Mouse (Mus musculus) limb, embryonic 11.5 days (tissue): Measurements from ENCODE around the gene Pcdh15. TPM values are rescaled to one million over a fixed set of nuclear protein-coding genes. Genes with fewer than 3 reads are reported as not detected.
A peak's percentile ranks its signal among the peaks of the same experiment; 100 is the strongest.

Experiments used
- ATAC-seq: fragments of 200-750 bp; cut with Nextera tagmentation; 2 replicates; pipeline ENCODE4 v1.8.0; 2017; ENCODE audit warnings: low read depth; ENCODE audit not compliant: insufficient number of reproducible peaks, low FRiP score, low TSS enrichment
- DNase-seq: peaks from one replicate; pipeline ENCODE4 v3.0.0-alpha.2; 2015; ENCODE audit warnings: low spot score
- H3K27ac ChIP-seq: fragments of 300-500 bp; sonication (generic); replicated peaks from 2 replicates; pipeline ENCODE4 v1.5.1; 2014; ENCODE audit warnings: low read depth, mild to moderate bottlenecking, low read length
- H3K27me3 ChIP-seq: fragments of 300-500 bp; sonication (generic); 2 replicates; pipeline ENCODE4 v1.6.1; 2014; ENCODE audit warnings: mild to moderate bottlenecking, low read length, mixed read lengths; ENCODE audit not compliant: control insufficient read depth, insufficient read depth
- H3K36me3 ChIP-seq: fragments of 300-500 bp; sonication (generic); 2 replicates; pipeline ENCODE4 v1.6.1; 2014; ENCODE audit warnings: mild to moderate bottlenecking, low read length, moderate library complexity, mixed read lengths; ENCODE audit not compliant: control insufficient read depth, insufficient read depth
- H3K4me1 ChIP-seq: fragments of 300-500 bp; sonication (generic); 2 replicates; pipeline ENCODE4 v1.6.1; 2014; ENCODE audit warnings: low read length, mixed read lengths; ENCODE audit not compliant: control insufficient read depth, insufficient read depth
- H3K4me2 ChIP-seq: fragments of 300-500 bp; sonication (generic); 2 replicates; pipeline ENCODE4 v1.6.1; 2014; ENCODE audit warnings: low read depth, mild to moderate bottlenecking, moderate library complexity; ENCODE audit not compliant: severe bottlenecking
- H3K4me3 ChIP-seq: fragments of 300-500 bp; sonication (generic); 2 replicates; pipeline ENCODE4 v1.5.1; 2014; ENCODE audit warnings: low read depth, low read length
- H3K9ac ChIP-seq: fragments of 300-500 bp; sonication (generic); 2 replicates; pipeline ENCODE4 v1.6.1; 2014; ENCODE audit warnings: mild to moderate bottlenecking, low read length
- H3K9me3 ChIP-seq: fragments of 300-500 bp; sonication (generic); 2 replicates; pipeline ENCODE4 v1.6.1; 2016; ENCODE audit warnings: low read length; ENCODE audit not compliant: control insufficient read depth
- whole genome bisulfite sequencing: fragments of 180-500 bp; shearing (Covaris S2); extraction: QIAGEN DNeasy Blood & Tissue Kit; methylation state at CpG from one replicate; pipeline ENCODE4 v1.1.7; 2014; 5-methylcytosine and 5-hydroxymethylcytosine counted together
- polyA plus RNA-seq: library from polyadenylated mRNA; unstranded; fragments of >200 nt; fragmentation: Nextera tagmentation; extraction: Ambion mirVana; gene quantifications from 2 replicates; pipeline ENCODE4 v1.2.1, GENCODE M21; 2014

Pcdh15 gene
- polyA plus RNA-seq, 1 experiment from 2014 or later, result 0.81 TPM

DNA sequence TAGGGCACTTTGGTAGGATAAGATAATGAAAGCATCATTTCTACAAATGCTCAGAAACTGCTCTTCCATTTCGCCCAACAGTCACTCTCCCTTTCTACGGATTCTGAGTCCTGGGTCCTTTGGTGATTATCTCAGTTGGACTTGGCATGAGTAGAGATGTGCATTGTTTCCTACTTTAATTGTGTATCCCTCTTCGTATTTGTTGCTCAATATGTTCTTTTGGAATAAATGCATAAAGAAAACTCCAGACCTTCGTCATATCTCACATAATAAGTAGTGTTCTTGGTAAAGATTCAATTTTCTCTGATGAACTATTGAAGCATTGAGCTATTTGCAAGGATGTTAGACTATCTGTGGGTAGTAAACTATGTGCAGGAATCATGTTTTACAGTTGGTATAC, 854.2 kb downstream of the Pcdh15 start:
- ATAC-seq (no peak), DNase-seq (no peak)
- no peaks in the 10 kb centered on the region for H3K27me3 ChIP-seq
- 81% methylated on average over 4 of the region's 4 CpGs for WGBS
- no peaks in the 10 kb centered on the region for H3K9me3 ChIP-seq
- no peak overlapping the region for H3K27ac ChIP-seq
- no peaks in the 10 kb centered on the region for H3K36me3 ChIP-seq
- H3K9ac ChIP-seq, result no peak overlapping the region
- H3K4me2 ChIP-seq, result no peak overlapping the region
- no peak overlapping the region for H3K4me3 ChIP-seq
- no peaks in the 10 kb centered on the region for H3K4me1 ChIP-seq

- Histone ChIP-seq H3K27me3 (no peaks in the 10 kb centered on the region), H3K36me3 (no peaks in the 10 kb centered on the region), H3K9ac (no peak overlapping the region), H3K4me2 (no peak overlapping the region), H3K9me3 (no peaks in the 10 kb centered on the region), H3K4me3 (no peak overlapping the region), H3K27ac (no peak overlapping the region), H3K4me1 (no peaks in the 10 kb centered on the region)
- WGBS, result 76% methylated on average over 5 of the region's 5 CpGs
- ATAC-seq, result no peak
- DNase-seq, result no peak
Observed at GRCm38 (mm10) chr10:73984057-73984456, 884.9 kb downstream of the Pcdh15 start.

GRCm38 (mm10) chr10:74008836-74009235, 909.7 kb downstream of the Pcdh15 start:
- ATAC-seq (no peak), DNase-seq (no peak)
- no peak overlapping the region for H3K4me2 ChIP-seq
- 54% methylated on average over 1 of the region's 1 CpGs for WGBS
- no peaks in the 10 kb centered on the region for H3K27me3 ChIP-seq
- no peak overlapping the region for H3K9ac ChIP-seq
- no peak overlapping the region for H3K27ac ChIP-seq
- no peaks in the 10 kb centered on the region for H3K36me3 ChIP-seq
- H3K4me1 ChIP-seq, result no peaks in the 10 kb centered on the region
- H3K4me3 ChIP-seq, result no peak overlapping the region
- H3K9me3 ChIP-seq, result no peaks in the 10 kb centered on the region

- WGBS, result 76% methylated on average over 1 of the region's 1 CpGs
- ATAC-seq, result no peak
Observed at GRCm38 (mm10) chr10:74023091-74023490, 923.9 kb downstream of the Pcdh15 start.

DNA sequence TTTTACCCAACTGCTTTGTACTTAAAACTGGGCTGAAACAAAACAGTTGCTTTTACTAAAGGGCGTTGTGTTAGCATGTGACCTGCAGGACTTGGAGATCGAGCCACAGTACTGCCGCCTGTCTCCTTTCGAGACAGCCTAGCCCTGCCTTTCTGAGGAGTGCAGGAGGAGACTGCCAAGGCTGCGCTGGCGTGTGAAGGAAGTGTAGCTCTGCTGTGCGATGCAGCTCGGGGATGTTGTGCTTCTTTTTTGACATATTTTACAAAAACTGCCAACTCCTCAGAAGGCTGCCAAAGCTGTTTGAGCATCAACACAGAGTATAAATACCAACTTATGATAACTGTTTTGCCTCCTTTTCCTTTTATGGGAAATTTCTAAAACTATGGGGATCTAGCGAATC, 953.9 kb downstream of the Pcdh15 start:
- Histone ChIP-seq H3K36me3 (no peaks in the 10 kb centered on the region), H3K4me2 (no peak overlapping the region), H3K27ac (no peak overlapping the region), H3K9me3 (no peaks in the 10 kb centered on the region), H3K4me3 (no peak overlapping the region), H3K4me1 (no peaks in the 10 kb centered on the region), H3K27me3 (no peaks in the 10 kb centered on the region), H3K9ac (no peak overlapping the region)
- DNase-seq (peak; percentile 22), ATAC-seq (no peak)
- 72% methylated on average over 9 of the region's 9 CpGs for WGBS

More at GRCm38 (mm10) chr10:74023091-74023490, 923.9 kb downstream of the Pcdh15 start:
- no peak overlapping the region for H3K4me2 ChIP-seq
- H3K4me1 ChIP-seq, result no peaks in the 10 kb centered on the region
- no peaks in the 10 kb centered on the region for H3K27me3 ChIP-seq
- no peaks in the 10 kb centered on the region for H3K36me3 ChIP-seq
- H3K27ac ChIP-seq, result no peak overlapping the region
- no peak for DNase-seq
- no peak overlapping the region for H3K9ac ChIP-seq
- no peaks in the 10 kb centered on the region for H3K9me3 ChIP-seq
- no peak overlapping the region for H3K4me3 ChIP-seq

GRCm38 (mm10) chr10:74086653-74087052, 987.5 kb downstream of the Pcdh15 start:
- no peaks in the 10 kb centered on the region for H3K4me1 ChIP-seq
- DNase-seq, result no peak
- H3K36me3 ChIP-seq, result no peaks in the 10 kb centered on the region
- H3K4me2 ChIP-seq, result no peak overlapping the region
- no peaks in the 10 kb centered on the region for H3K9me3 ChIP-seq
- H3K9ac ChIP-seq, result no peak overlapping the region
- no peaks in the 10 kb centered on the region for H3K27me3 ChIP-seq
- H3K4me3 ChIP-seq, result no peak overlapping the region
- WGBS, result 90% methylated on average over 4 of the region's 4 CpGs
- no peak for ATAC-seq
- no peak overlapping the region for H3K27ac ChIP-seq

DNA sequence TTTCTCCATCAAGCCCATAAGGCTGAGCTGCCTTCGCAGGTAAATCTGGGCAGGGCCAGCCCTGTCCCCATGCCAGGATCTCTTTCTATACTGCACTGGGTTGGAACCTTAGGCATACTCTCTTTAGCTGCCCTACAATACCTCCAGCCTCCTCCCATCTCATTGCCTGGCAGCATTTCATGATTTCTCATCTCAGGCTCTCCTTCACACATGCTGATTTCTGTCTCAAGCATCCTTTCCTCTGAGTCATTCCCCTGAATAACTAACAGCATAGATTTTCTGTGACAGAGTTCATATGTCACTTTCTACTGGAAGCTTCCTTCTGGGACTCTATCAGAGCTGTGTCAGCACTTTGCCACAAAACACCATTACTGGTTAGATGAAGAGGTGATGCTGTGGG, 999.2 kb downstream of the Pcdh15 start:
- Histone ChIP-seq H3K27me3 (no peaks in the 10 kb centered on the region), H3K4me1 (no peaks in the 10 kb centered on the region), H3K4me2 (no peak overlapping the region), H3K9me3 (no peaks in the 10 kb centered on the region), H3K4me3 (no peak overlapping the region), H3K9ac (no peak overlapping the region), H3K36me3 (no peaks in the 10 kb centered on the region), H3K27ac (no peak overlapping the region)
- ATAC-seq (no peak), DNase-seq (no peak)
- WGBS, result 93% methylated on average over 1 of the region's 1 CpGs

GRCm38 (mm10) chr10:74114107-74114506, 1015.0 kb downstream of the Pcdh15 start:
- no peak for ATAC-seq
- H3K27ac ChIP-seq, result no peak overlapping the region
- H3K4me2 ChIP-seq, result no peak overlapping the region
- no peaks in the 10 kb centered on the region for H3K9me3 ChIP-seq
- 73% methylated on average over 1 of the region's 1 CpGs for WGBS
- no peaks in the 10 kb centered on the region for H3K27me3 ChIP-seq
- H3K36me3 ChIP-seq, result no peaks in the 10 kb centered on the region
- H3K9ac ChIP-seq, result no peak overlapping the region
- H3K4me3 ChIP-seq, result no peak overlapping the region
- no peaks in the 10 kb centered on the region for H3K4me1 ChIP-seq
- no peak for DNase-seq

GRCm38 (mm10) chr10:74116817-74117216, 1017.7 kb downstream of the Pcdh15 start:
- no peak overlapping the region for H3K27ac ChIP-seq
- H3K4me1 ChIP-seq, result no peaks in the 10 kb centered on the region
- no peaks in the 10 kb centered on the region for H3K27me3 ChIP-seq
- no peaks in the 10 kb centered on the region for H3K36me3 ChIP-seq
- ATAC-seq (no peak), DNase-seq (no peak)
- 50% methylated on average over 1 of the region's 1 CpGs for WGBS
- no peak overlapping the region for H3K4me3 ChIP-seq
- no peak overlapping the region for H3K4me2 ChIP-seq
- H3K9ac ChIP-seq, result no peak overlapping the region
- no peaks in the 10 kb centered on the region for H3K9me3 ChIP-seq
